Mouse (Mus musculus) embryonic facial prominence, embryonic 14.5 days (tissue): ENCODE measurements around the gene Cchcr1. TPM values are rescaled to one million over a fixed set of nuclear protein-coding genes. Genes with fewer than 3 reads are reported as not detected.

Source experiments
- ATAC-seq: fragments of 200-750 bp; cut with Nextera tagmentation; 2 replicates; pipeline ENCODE4 v1.8.0; 2017; ENCODE audit warnings: low read depth, moderate number of reproducible peaks, moderate TSS enrichment
- DNase-seq: peaks from one replicate; pipeline ENCODE4 v3.0.0-alpha.2; 2015; ENCODE audit warnings: low spot score
- H3K27ac ChIP-seq: fragments of 300-500 bp; sonication (generic); replicated peaks from 2 replicates; pipeline ENCODE4 v1.5.1; 2014; ENCODE audit warnings: low read depth, mild to moderate bottlenecking, low read length, moderate library complexity
- H3K27me3 ChIP-seq: fragments of 300-500 bp; sonication (generic); replicated peaks from 2 replicates; pipeline ENCODE4 v1.6.1; 2014; ENCODE audit warnings: low read length; ENCODE audit not compliant: control insufficient read depth, insufficient read depth
- H3K36me3 ChIP-seq: fragments of 300-500 bp; sonication (generic); 2 replicates; pipeline ENCODE4 v1.6.1; 2014; ENCODE audit warnings: low read length, mixed read lengths; ENCODE audit not compliant: control insufficient read depth, insufficient read depth
- H3K4me1 ChIP-seq: fragments of 300-500 bp; sonication (generic); 2 replicates; pipeline ENCODE4 v1.6.1; 2014; ENCODE audit warnings: antibody characterized with exemption, low read length; ENCODE audit not compliant: control insufficient read depth, insufficient read depth
- H3K4me2 ChIP-seq: fragments of 300-500 bp; sonication (generic); 2 replicates; pipeline ENCODE4 v1.6.1; 2014; ENCODE audit warnings: low read depth, mild to moderate bottlenecking, low read length, moderate library complexity, mixed read lengths
- H3K4me3 ChIP-seq: fragments of 300-500 bp; sonication (generic); 2 replicates; pipeline ENCODE4 v1.5.1; 2014; ENCODE audit warnings: low read depth, mild to moderate bottlenecking, low read length
- H3K9ac ChIP-seq: fragments of 300-500 bp; sonication (generic); 2 replicates; pipeline ENCODE4 v1.6.1; 2014; ENCODE audit warnings: low read depth, mild to moderate bottlenecking, low read length, moderate library complexity, mixed read lengths
- H3K9me3 ChIP-seq: fragments of 300-500 bp; sonication (generic); 2 replicates; pipeline ENCODE4 v1.6.1; 2016; ENCODE audit warnings: low read length; ENCODE audit not compliant: control insufficient read depth
- WGBS: fragments of 180-500 bp; shearing (Covaris S2); extraction: QIAGEN DNeasy Blood & Tissue Kit; methylation state at CpG from one replicate; pipeline ENCODE4 v1.1.7; 2014; 5-methylcytosine and 5-hydroxymethylcytosine counted together
- polyA plus RNA-seq: library from polyadenylated mRNA; unstranded; fragments of >200 nt; fragmentation: Nextera tagmentation; extraction: Ambion mirVana; gene quantifications from 2 replicates; pipeline ENCODE4 v1.2.1, GENCODE M21; 2014

The Cchcr1 gene
- polyA plus RNA-seq, 1 experiment from 2014 or later: 10.5 TPM

- peaks cover 19% of the 10 kb centered on the region for H3K27me3 ChIP-seq
- DNase-seq (no peak), ATAC-seq (0 out of 2 replicates have a peak, but pooled peaks have one; percentile 30)
- H3K4me3 ChIP-seq: peak overlapping the region; percentile 24
- 0 out of 2 replicates have a peak, but pooled peaks cover 9% of the 10 kb centered on the region for H3K4me1 ChIP-seq
- H3K27ac ChIP-seq: no peak overlapping the region
- peak overlapping the region; percentile 55 for H3K9ac ChIP-seq
- no peaks in the 10 kb centered on the region for H3K36me3 ChIP-seq
- no peaks in the 10 kb centered on the region for H3K9me3 ChIP-seq
- 5% methylated on average over 28 of the region's 28 CpGs for WGBS
- peak overlapping the region; percentile 51 for H3K4me2 ChIP-seq
These were observed 52.4 kb downstream of the Cchcr1 start for GRCm38 (mm10) chr17:35569091-35569944.

- no peak overlapping the region for H3K4me3 ChIP-seq
- H3K9me3 ChIP-seq: no peaks in the 10 kb centered on the region
- DNase-seq (no peak), ATAC-seq (no peak)
- H3K36me3 ChIP-seq: no peaks in the 10 kb centered on the region
- WGBS: 76% methylated on average over 14 of the region's 14 CpGs
- 0 out of 2 replicates have a peak, but pooled peaks cover 9% of the 10 kb centered on the region for H3K4me1 ChIP-seq
- H3K27ac ChIP-seq: no peak overlapping the region
- H3K27me3 ChIP-seq: peaks cover 22% of the 10 kb centered on the region
- no peak overlapping the region for H3K4me2 ChIP-seq
- no peak overlapping the region for H3K9ac ChIP-seq
These were observed 53.9 kb downstream of the Cchcr1 start for GRCm38 (mm10) chr17:35570836-35571235.

- H3K4me2 ChIP-seq: no peak overlapping the region
- H3K9me3 ChIP-seq: no peaks in the 10 kb centered on the region
- ATAC-seq (no peak), DNase-seq (no peak)
- H3K27me3 ChIP-seq: peaks cover 23% of the 10 kb centered on the region
- no peak overlapping the region for H3K4me3 ChIP-seq
- H3K27ac ChIP-seq: no peak overlapping the region
- 98% methylated on average over 7 of the region's 7 CpGs for WGBS
- 0 out of 2 replicates have a peak, but pooled peaks cover 9% of the 10 kb centered on the region for H3K4me1 ChIP-seq
- H3K9ac ChIP-seq: no peak overlapping the region
- H3K36me3 ChIP-seq: no peaks in the 10 kb centered on the region
These were observed 54.6 kb downstream of the Cchcr1 start for GRCm38 (mm10) chr17:35571477-35571876.

- Histone ChIP-seq H3K9ac (no peak overlapping the region), H3K36me3 (no peaks in the 10 kb centered on the region), H3K4me3 (no peak overlapping the region), H3K9me3 (no peaks in the 10 kb centered on the region), H3K4me1 (no peaks in the 10 kb centered on the region), H3K27ac (no peak overlapping the region), H3K27me3 (peaks cover 4% of the 10 kb centered on the region; the same call in 1 of the 2 replicates), H3K4me2 (no peak overlapping the region)
- DNase-seq (peak; percentile 82), ATAC-seq (no peak)
- WGBS: 17% methylated on average over 6 of the region's 6 CpGs
These were observed 61.3 kb downstream of the Cchcr1 start for GRCm38 (mm10) chr17:35578211-35578610.

Other genes starting within 250 kb of the Cchcr1 start
- 0.25 TPM in 1 of 2 replicates, not detected in the other for gene H2-Q1, start 196.7 kb upstream of the Cchcr1 start, polyA plus RNA-seq
- 0.22 and 0.62 TPM in 2 replicates for gene H2-Q2, start 174.9 kb upstream of the Cchcr1 start, polyA plus RNA-seq
- 1.3 and 2.0 TPM in 2 replicates for gene H2-Q4, start 137.5 kb upstream of the Cchcr1 start, polyA plus RNA-seq
- 0.14 and 0.29 TPM in 2 replicates for gene H2-Q6, start 92.2 kb upstream of the Cchcr1 start, polyA plus RNA-seq
- gene H2-Q7, start 77.9 kb upstream of the Cchcr1 start, polyA plus RNA-seq: 2.1 and 2.4 TPM in 2 replicates
- gene H2-Q10, start 47.0 kb upstream of the Cchcr1 start, polyA plus RNA-seq: 0.35 TPM in 1 of 2 replicates, not detected in the other
- not detected in 2 replicates for gene Pou5f1, start 11.1 kb upstream of the Cchcr1 start, polyA plus RNA-seq
- 82.9 and 83.2 TPM in 2 replicates for gene Tcf19, start 276 bp upstream of the Cchcr1 start, polyA plus RNA-seq
- gene Psors1c2, start 16.1 kb downstream of the Cchcr1 start, polyA plus RNA-seq: 0.59 and 1.9 TPM in 2 replicates
- 0.97 and 1.3 TPM in 2 replicates for gene Cdsn, start 35.0 kb downstream of the Cchcr1 start, polyA plus RNA-seq
- 0.47 and 1.3 TPM in 2 replicates for gene 2300002M23Rik, start 50.4 kb downstream of the Cchcr1 start, polyA plus RNA-seq
- gene Sfta2, start 84.4 kb downstream of the Cchcr1 start, polyA plus RNA-seq: 0.28 TPM in 1 of 2 replicates, not detected in the other
- gene Gm9573, start 109.5 kb downstream of the Cchcr1 start, polyA plus RNA-seq: 0.04 TPM in 1 of 2 replicates, not detected in the other
- gene Mucl3, start 126.6 kb downstream of the Cchcr1 start, polyA plus RNA-seq: 0.08 TPM in 2 replicates
- 14.2 and 15.1 TPM in 2 replicates for gene Vars2, start 150.5 kb downstream of the Cchcr1 start, polyA plus RNA-seq
- gene Gtf2h4, start 156.6 kb downstream of the Cchcr1 start, polyA plus RNA-seq: 34.8 and 35.3 TPM in 2 replicates
- 50.6 and 54.1 TPM in 2 replicates for gene Ddr1, start 187.5 kb downstream of the Cchcr1 start, polyA plus RNA-seq